Mouse (Mus musculus): ENCODE data around the gene Appl1.
"Not testable (repeated sequence)": the region's sequence is repeated elsewhere in the genome, so short reads cannot be mapped to it uniquely, and the experiment has no call there.

The Appl1 gene

DNA sequence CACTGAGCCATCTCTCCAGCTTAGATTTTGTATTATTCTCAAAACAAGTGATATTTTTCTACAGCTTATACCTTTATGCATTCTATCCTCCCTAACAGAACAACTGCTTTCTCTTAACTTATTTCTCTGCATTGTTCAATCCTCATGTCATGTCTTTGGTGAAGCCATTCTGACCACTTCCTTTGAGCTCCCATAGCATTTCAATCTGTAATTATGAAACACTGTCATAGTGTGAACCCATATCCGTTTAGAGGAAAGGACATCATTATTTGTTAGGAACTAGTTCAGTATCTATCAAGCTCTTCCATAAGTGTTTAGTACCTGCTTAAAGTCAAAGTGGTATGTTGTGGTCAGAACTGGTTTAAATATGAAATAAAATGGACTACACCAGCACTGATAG, 10.5 kb downstream of the Appl1 start:
- DNase-seq, result no peak

GRCm38 (mm10) chr14:26956139-26956538, 14.9 kb downstream of the Appl1 start:
- not testable (repeated sequence) for DNase-seq

DNA sequence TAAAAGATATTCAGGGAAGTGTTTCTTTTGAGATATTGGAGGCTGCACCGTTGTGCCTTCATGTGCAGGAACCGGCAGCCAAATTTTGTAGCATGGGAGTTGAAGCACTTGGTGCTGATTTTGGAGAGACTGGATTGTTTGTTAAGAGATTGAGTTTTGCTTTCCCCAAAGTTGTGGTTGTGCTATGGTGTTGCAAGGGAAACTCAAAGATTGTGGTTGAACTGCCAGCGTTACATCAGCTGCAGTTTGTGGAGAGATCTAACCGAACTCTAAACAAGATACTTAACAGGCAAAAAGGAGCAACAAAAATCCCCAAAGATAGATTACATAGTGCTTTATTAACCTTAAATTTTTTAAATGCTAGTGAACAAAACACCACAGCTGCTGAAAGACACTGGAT, 35.5 kb downstream of the Appl1 start:
- DNase-seq, result no peak

- peak; percentile 49 for DNase-seq
These were observed 36.1 kb downstream of the Appl1 start for GRCm38 (mm10) chr14:26934891-26935290.

DNA sequence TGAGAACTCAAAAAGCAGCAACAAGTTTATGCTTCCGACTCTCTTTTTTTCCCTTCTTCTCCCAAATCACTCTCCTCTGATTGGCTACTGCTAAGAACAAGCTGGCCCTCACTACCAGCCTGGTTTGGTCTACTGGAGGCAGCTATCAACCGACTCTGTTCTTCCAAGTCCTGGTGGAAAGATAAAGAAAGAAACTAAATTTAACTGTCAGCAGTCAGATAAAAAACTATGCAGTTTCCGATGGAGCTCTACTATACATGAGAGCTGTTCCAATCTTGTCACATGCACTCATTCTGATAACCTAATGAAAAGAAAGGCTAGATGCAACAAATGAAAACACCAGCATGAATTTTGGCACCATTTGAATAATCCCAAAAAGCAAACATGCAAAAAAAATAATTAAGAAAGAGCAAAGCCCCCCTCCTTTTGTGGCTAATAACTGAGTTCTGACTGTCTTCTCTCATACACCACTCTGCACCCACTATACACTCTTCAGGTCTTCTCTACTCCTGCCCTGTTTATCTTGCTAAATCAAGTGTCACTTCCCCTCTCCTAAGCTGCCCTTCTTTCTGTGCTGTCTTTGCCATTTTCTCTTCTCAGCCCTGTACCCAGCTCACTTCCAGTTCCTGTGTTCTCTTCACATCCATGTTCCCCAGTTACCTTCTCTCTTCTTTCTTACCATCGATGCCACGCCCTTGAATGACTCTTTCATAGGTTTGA, 47.2 kb downstream of the Appl1 start:
- no peak for DNase-seq

DNA sequence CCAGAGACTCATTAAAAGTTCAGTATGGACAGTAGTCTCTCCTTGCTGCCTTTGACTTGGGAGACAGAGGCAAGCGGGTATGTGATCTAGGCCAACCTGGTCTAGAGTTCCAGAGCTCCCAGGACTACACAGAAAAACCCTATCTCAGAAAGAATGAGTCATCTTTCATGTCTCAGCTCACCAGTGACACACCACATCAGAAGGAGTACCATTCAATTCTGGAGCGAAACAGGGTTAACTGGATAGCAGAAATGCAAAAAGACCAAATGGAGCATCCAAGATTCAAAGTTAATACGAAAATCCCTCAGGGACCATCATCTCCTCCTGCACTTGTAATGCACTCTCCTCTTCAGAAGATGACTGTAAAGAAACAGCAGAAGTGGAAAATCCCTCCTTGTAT, 51.7 kb downstream of the Appl1 start:
- no peak for DNase-seq

- no peak for DNase-seq
These were observed 57.3 kb downstream of the Appl1 start for GRCm38 (mm10) chr14:26913681-26914268.

- no peak for DNase-seq
These were observed 59.2 kb downstream of the Appl1 start for GRCm38 (mm10) chr14:26911826-26912225.

GRCm38 (mm10) chr14:26911201-26911600, 59.8 kb downstream of the Appl1 start:
- peak; percentile 52 for DNase-seq

GRCm38 (mm10) chr14:26910461-26910860, 60.6 kb downstream of the Appl1 start:
- DNase-seq, result not testable (repeated sequence)

DNA sequence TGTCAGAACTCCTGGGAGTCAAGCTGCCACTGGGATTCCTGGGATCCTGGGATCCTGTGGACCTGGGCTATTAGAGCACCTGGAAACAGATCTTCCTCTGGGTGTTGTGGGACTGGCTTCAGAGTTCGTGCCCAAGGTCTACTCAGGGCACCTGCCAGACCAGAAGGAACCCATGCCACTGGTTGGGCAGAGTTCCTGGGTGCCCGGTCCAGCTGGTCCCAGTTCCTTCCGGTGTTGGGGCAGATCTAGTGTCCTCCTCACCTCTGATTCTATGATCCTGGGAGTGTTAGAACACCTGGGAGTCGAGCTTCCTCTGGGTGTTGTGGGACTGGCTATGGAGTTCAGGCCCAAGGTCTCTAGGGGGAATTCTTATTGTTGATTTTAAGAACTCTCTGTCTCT, 63.6 kb downstream of the Appl1 start:
- DNase-seq, result no peak

DNA sequence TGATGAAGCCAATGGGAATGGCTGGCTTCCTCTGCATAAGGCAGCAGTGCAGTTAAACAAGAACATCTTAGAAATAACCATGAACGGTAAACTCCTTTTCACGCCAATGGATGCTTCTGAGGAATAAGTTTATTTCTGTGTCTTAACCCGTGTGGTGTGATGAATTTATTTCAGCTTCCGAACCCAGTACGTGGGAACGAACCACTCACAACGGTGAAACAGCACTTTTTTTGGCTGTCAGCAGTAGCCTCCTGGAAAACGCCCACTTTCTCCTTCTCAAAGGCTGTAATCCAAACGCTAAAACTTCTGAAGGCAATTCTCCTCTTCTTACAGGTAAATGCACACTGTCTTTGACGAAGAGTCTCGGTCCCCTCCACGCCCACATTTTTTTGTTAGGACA, 70.1 kb downstream of the Appl1 start:
- no peak for DNase-seq

DNA sequence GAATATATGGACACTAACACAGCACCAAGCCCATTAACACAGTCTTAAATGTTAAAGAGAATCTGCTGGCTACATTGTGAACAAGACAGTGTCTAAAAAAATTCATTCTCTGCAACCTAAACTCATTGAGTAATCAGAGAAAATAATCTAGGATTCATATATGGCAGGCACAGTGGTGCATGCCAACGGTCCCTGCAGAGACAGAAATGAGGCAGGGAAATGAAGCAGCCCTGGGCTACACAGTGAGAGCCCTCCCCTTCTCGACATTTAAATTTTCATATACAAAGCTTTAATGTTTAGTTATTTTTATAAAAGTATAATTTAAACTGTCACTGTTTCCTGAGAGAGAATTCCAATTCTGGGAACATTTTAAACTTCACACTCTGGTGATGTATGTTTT, 71.5 kb downstream of the Appl1 start:
- DNase-seq, result no peak

DNA sequence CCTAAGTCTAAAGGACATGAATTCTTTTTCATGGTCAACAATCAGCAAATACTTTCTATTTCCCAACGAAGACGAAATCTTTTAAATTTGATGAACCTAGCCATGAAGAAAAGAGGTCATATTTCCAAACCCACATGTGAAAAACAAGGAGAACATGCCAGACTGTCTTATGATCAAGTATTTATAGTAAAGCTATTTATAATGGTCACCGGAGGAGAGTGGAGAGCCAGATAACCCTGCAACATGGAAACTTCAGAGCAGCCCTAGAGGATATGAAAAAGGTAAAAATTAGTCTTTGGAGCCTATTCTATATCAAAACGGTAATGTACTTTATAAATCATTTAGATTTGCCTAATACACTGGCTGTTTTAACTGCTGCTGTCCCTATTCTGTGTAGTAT, 76.6 kb downstream of the Appl1 start, which contains the start of gene Asb14:
Gene Asb14 (plus strand): TSS at position 166 of the 400 bp plus-strand sequence.
- DNase-seq, result no peak

- no peak for DNase-seq
These were observed 80.3 kb downstream of the Appl1 start for GRCm38 (mm10) chr14:26890777-26891176.

- DNase-seq, result peak; percentile 5
These were observed 83.8 kb downstream of the Appl1 start for GRCm38 (mm10) chr14:26887244-26887643.

DNA sequence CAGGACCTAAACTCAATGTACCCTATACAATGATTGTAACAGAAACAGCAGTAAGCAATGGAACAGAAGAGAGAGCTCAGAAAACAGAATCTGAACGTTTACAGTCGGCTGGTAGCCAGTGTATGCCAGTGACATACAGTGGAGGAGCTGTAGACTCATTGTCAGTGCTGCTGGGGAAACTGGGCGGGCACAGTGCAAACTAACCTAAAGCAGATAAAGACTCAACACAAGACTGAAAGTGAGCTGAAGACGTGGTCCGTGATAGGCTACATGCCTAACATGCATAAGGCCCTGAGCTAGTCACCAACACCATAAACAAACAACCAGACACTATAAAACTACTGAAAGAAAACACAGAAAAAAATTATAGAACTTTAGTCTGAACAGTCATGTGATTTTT, 89.3 kb downstream of the Appl1 start:
- DNase-seq, result no peak

DNA sequence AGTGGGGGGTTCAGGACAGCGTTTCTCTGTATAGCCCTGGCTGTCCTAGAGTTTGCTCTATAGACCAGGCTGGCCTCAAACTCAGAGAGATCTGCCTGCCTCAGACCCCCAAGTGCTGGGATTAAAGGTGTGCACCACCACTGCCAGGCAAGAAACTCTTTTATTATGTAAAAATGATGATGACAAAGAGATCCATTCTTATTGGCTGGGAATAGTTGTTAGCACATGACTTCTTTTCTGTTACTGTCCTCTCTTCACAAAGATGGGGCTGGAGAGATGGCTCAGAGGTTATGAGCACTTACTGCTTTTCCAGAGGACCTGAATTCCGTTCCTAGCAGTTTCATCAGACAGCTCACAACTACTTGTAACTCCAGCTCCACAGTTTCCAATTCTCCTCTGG, 91.1 kb downstream of the Appl1 start:
- DNase-seq, result no peak

- DNase-seq, result no peak
These were observed 92.3 kb downstream of the Appl1 start for GRCm38 (mm10) chr14:26878756-26879155.

Measured in kidney, postnatal 14 days (tissue).